Mouse (Mus musculus) thymus, adult 2 months (tissue): ENCODE measurements around the gene Pik3r6. TPM values are rescaled to one million over a fixed set of nuclear protein-coding genes. Genes with fewer than 3 reads are reported as not detected.

Experiments
- DNase-seq: peaks from one replicate; pipeline ENCODE4 v3.0.0; 2021
- H3K27ac ChIP-seq: fragments of 200-500 bp; 2 replicates; pipeline ENCODE4 v1.5.1; 2012; ENCODE audit warnings: low read length, control low read depth; ENCODE audit not compliant: control insufficient read depth, insufficient read depth
- H3K27me3 ChIP-seq: fragments of 200-500 bp; 2 replicates; pipeline ENCODE4 v1.6.1; 2012; ENCODE audit warnings: mild to moderate bottlenecking, low read length, moderate library complexity, mixed read lengths; ENCODE audit not compliant: control insufficient read depth, insufficient read depth
- H3K36me3 ChIP-seq: fragments of 200-500 bp; 2 replicates; pipeline ENCODE4 v1.6.1; 2012; ENCODE audit warnings: mild to moderate bottlenecking, low read length, moderate library complexity; ENCODE audit not compliant: control insufficient read depth, insufficient read depth
- H3K4me1 ChIP-seq: fragments of 200-500 bp; replicated peaks from 2 replicates; pipeline ENCODE4 v1.6.1; 2012; ENCODE audit warnings: low read length; ENCODE audit not compliant: control insufficient read depth, insufficient read depth
- H3K4me3 ChIP-seq: fragments of 200-500 bp; 2 replicates; pipeline ENCODE4 v1.5.1; 2012; ENCODE audit warnings: mild to moderate bottlenecking, low read length, control low read depth, moderate library complexity; ENCODE audit not compliant: control insufficient read depth, insufficient read depth
- CTCF ChIP-seq: fragments of 200-500 bp; IDR thresholded peaks from 2 replicates; pipeline ENCODE4 v1.5.1; 2012; ENCODE audit warnings: mild to moderate bottlenecking, control low read depth, low read length, moderate library complexity, borderline replicate concordance; ENCODE audit not compliant: control insufficient read depth, poor library complexity, insufficient read depth; ENCODE audit errors: extremely low read depth
- POLR2A ChIP-seq: fragments of 200-500 bp; IDR thresholded peaks from 2 replicates; pipeline ENCODE4 v1.6.1; 2012; ENCODE audit warnings: mild to moderate bottlenecking, low read length, control low read depth, moderate library complexity; ENCODE audit not compliant: control insufficient read depth, poor library complexity, insufficient read depth; ENCODE audit errors: extremely low read depth
- WGBS: fragments of 180-500 bp; shearing (Covaris S2); methylation state at CpG from one replicate; pipeline ENCODE4 v1.1.7; 2018; 5-methylcytosine and 5-hydroxymethylcytosine counted together
- polyA plus RNA-seq: library from polyadenylated mRNA; depleted of rRNA; stranded (reverse); fragments of >200 nt; gene quantifications from 2 replicates; pipeline ENCODE4 v1.2.3, GENCODE M21; 2012

Gene Pik3r6
- polyA plus RNA-seq, 1 experiment, result 3.7 TPM

DNA sequence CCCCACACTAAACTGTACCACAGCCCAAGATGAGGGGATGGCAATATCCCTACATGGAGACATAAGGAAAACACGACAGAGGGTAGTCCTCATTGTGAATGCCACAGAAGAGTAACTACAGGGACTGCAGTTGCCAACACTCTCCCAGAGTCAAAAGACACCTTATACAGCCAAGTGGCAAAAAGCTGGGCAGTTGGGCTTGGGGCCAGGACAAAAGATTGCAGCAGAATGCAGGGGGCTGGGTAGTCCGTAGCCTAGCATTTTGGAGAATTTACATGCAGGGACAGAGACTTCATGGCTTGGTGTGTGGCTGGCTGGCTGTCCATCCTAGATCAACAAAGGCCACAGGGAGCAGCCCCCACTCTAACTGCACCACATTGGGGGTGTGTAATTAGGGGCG, 18.4 kb upstream of the Pik3r6 start:
- H3K27ac ChIP-seq, result no peak overlapping the region
- TF ChIP-seq POLR2A, result no peak
- TF ChIP-seq CTCF, result no peak

DNA sequence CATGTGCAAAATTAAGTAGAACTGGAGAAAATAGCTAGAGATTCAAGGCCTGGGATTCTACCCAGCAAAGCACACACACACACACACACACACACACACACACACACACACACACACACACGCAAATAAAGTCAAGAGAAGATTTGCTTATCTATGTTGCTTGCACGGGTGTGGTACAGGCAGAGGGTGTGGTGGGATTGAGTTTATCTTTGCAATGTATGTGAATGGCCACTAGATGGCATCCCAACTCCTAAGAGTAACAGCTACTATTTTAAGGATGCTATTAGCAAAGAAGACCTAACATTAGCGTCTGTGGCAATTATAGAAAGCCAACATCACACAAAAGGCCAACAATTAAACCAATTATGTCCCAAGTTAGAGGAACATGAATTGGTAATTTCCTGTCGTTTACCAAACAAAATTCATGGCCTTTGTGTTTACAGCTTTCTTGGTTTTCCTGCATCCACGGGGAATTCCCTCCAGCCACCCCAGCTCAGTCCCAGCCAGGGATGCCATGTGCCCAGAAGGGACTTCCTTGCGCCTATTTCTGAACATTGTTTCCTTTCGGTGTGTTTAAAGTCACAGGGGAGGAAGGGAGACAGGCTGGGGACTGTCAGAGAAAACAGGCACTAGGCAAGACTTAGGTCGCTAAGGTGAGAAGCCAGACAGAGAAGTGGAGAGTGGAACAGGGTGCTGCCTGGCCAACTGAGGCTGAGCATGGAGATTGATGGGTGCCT, 17.4 kb upstream of the Pik3r6 start:
- no peak overlapping the region for H3K27ac ChIP-seq
- peaks cover 45% of the 10 kb centered on the region for H3K36me3 ChIP-seq
- H3K4me3 ChIP-seq, result no peak overlapping the region
- no peaks in the 10 kb centered on the region for H3K4me1 ChIP-seq
- DNase-seq, result peak; percentile 34
- no peaks in the 10 kb centered on the region for H3K27me3 ChIP-seq
- no peak for TF ChIP-seq CTCF
- TF ChIP-seq POLR2A, result no peak
- WGBS, result 45% methylated on average over 8 of the region's 8 CpGs

More for the DNA sequence above, 18.4 kb upstream of the Pik3r6 start:
- no peak overlapping the region for H3K4me3 ChIP-seq
- no peaks in the 10 kb centered on the region for H3K27me3 ChIP-seq
- 97% methylated on average over 3 of the region's 3 CpGs for WGBS
- DNase-seq, result no peak
- peaks cover 53% of the 10 kb centered on the region for H3K36me3 ChIP-seq
- H3K4me1 ChIP-seq, result no peaks in the 10 kb centered on the region

DNA sequence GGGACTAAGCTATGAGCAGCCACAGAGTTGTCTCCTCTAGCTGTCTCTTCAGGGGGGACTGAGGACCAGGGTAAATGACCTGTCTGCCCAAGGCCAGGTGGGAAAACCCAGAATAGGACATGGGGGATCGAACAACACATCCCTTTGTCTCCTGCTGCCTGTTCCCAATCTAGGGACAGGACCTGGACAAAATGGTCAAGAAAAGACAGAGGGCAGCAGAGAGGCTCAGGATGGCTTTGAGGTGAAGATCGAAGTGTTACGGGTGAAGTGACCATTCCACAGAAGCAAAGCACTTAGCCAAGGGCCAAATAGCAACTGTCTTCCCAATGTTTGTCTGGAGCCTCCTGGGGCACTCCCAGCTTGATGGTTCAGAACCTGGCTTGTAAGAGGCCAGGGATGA, 16.7 kb upstream of the Pik3r6 start:
- no peak for DNase-seq
- 96% methylated on average over 3 of the region's 3 CpGs for WGBS
- no peaks in the 10 kb centered on the region for H3K4me1 ChIP-seq
- TF ChIP-seq POLR2A, result no peak
- no peak for TF ChIP-seq CTCF
- H3K27ac ChIP-seq, result no peak overlapping the region
- H3K36me3 ChIP-seq, result peaks cover 41% of the 10 kb centered on the region
- no peak overlapping the region for H3K4me3 ChIP-seq
- no peaks in the 10 kb centered on the region for H3K27me3 ChIP-seq

DNA sequence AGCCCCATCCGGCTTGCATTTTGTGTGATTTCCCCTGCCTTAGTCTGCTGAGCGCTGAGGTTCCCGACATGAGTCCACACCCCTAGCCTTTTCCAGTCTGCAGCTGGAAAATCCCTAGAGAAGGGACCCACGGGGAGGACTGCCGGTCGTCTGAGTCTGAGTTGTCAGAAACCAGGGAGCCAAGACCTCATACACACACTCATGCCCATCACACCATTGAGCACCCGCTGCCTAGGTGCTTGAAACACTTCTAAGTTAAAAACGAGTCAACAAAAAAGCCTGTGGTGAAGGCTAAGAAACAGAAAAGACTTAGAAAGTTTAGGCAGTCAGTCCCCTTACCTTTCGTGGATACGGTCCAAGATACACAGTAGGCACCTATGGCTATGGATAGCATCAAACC, 15.1 kb upstream of the Pik3r6 start:
- WGBS, result 97% methylated on average over 10 of the region's 10 CpGs
- no peak overlapping the region for H3K27ac ChIP-seq
- H3K4me1 ChIP-seq, result no peaks in the 10 kb centered on the region
- no peak overlapping the region for H3K4me3 ChIP-seq
- H3K27me3 ChIP-seq, result no peaks in the 10 kb centered on the region
- no peak for DNase-seq
- TF ChIP-seq POLR2A (no peak), CTCF (no peak)
- H3K36me3 ChIP-seq, result peaks cover 46% of the 10 kb centered on the region

DNA sequence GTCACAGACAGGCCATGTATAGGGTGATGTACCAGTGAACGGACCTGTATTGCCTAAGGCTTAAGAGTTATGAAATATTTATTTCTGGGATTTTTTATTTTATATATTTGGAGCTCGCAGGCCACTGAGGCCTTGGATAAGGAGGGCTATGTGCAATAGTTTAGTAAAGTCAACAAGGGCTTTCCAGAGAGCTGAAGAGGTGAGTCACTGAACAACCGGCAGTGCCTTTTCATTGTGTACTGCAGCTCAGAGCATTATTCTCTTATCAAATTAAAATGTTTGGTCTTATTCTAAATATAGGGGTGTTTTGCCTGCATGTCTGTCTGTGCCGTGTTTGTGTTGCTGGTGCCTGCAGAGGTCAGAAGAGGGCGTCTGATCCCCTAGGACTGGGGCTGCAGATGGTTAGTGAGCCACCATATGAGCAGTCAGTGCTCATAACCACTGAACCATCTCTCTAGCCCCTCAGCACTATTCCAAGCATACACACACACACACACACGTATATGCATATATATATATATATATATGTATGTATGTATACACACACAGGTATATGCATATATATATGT, 14.5 kb upstream of the Pik3r6 start:
- Histone ChIP-seq H3K4me1 (no peaks in the 10 kb centered on the region), H3K27me3 (no peaks in the 10 kb centered on the region), H3K27ac (no peak overlapping the region), H3K4me3 (no peak overlapping the region), H3K36me3 (peaks cover 53% of the 10 kb centered on the region)
- WGBS, result 93% methylated on average over 6 of the region's 6 CpGs
- DNase-seq, result no peak
- TF ChIP-seq POLR2A, result no peak
- TF ChIP-seq CTCF, result no peak

- WGBS, result 89% methylated on average over 2 of the region's 2 CpGs
- Histone ChIP-seq H3K27me3 (no peaks in the 10 kb centered on the region), H3K36me3 (peaks cover 52% of the 10 kb centered on the region), H3K4me1 (no peaks in the 10 kb centered on the region), H3K4me3 (no peak overlapping the region), H3K27ac (no peak overlapping the region)
- no peak for DNase-seq
- TF ChIP-seq CTCF (no peak), POLR2A (no peak)
These were observed 13.6 kb upstream of the Pik3r6 start for GRCm38 (mm10) chr11:68489236-68489635.

DNA sequence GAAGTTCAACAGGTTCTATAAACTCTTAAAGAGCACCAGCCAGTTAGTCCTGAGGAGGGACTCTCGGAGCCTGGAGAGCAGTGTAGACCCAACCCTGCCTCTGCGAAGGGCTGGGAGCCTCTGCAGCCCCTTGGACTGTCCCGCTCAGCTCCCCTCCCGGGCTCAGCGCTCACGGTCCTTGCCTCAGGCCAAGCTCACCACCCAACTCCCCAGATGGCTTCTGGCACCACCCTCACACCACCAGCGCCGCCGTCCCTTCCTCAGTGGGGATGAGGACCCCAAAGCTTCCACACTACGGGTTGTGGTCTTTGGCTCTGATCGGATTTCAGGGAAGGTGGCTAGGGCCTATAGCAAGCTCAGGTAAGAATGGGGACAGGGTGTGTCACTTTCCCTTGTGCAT, 10.2 kb upstream of the Pik3r6 start:
- TF ChIP-seq CTCF (no peak), POLR2A (no peak)
- Histone ChIP-seq H3K4me1 (no peaks in the 10 kb centered on the region), H3K4me3 (no peak overlapping the region), H3K27me3 (no peaks in the 10 kb centered on the region), H3K36me3 (peaks cover 57% of the 10 kb centered on the region), H3K27ac (no peak overlapping the region)
- 97% methylated on average over 11 of the region's 11 CpGs for WGBS
- DNase-seq, result no peak
